Mouse (Mus musculus): ENCODE results near the gene Gm6993. TPM values are rescaled to one million over a fixed set of nuclear protein-coding genes. Genes with fewer than 3 reads are reported as not detected.
A peak's percentile ranks its signal among the peaks of the same experiment; 100 is the strongest.

The Gm6993 gene
- polyA plus RNA-seq, 1 experiment from 2014 or later = not detected

DNA sequence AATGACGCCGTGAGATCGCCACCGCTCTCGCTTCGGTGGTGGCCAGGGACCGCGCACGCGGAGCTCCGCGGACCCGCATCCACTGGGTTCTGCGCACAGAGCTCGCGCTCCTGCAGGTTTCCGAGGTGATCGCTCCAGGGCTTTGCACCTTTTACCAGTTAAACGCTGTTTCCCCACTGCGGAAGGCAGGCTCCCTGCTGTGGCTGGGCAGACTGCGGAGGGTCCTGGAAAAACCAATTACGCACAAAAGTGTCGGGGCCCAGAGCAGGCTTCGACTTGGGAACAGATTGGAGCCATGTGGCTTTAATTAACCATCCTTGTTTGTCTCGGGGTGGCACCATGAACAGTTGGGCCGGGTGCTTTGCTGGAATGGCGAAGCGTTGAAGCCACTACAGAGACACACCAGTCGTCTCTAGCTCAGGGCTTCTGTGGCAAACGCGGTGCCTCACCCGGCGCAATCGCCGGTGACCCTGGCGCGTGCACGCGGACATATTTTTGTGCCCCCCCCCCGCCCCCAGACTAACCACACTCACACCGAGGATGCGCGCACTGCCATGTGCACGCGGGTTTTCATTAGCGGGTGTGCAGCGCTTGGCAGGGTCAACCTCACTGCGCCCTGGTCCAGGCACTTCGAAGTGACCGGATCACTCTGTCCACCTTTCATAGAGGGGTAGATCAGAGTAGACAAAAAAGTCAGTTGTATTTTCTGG is 25.3 kb downstream of the Gm6993 start:
- Histone ChIP-seq H3K9ac (peak overlapping the region; percentile 61), H3K36me3 (peaks cover 13% of the 10 kb centered on the region; the same call in 1 of the 2 replicates), H3K27ac (peak overlapping the region; percentile 89), H3K4me3 (peak overlapping the region; percentile 60), H3K9me3 (no peaks in the 10 kb centered on the region), H3K4me1 (peaks cover 54% of the 10 kb centered on the region), H3K27me3 (no peaks in the 10 kb centered on the region), H3K4me2 (peak overlapping the region; percentile 66)
- ATAC-seq (ENCODE audit: borderline replicate concordance, extremely low read depth, low FRiP score, low TSS enrichment) = 0 out of 2 replicates have a peak, but pooled peaks have one; percentile 25
- under 1% methylated on average over 50 of the region's 50 CpGs for WGBS

DNA sequence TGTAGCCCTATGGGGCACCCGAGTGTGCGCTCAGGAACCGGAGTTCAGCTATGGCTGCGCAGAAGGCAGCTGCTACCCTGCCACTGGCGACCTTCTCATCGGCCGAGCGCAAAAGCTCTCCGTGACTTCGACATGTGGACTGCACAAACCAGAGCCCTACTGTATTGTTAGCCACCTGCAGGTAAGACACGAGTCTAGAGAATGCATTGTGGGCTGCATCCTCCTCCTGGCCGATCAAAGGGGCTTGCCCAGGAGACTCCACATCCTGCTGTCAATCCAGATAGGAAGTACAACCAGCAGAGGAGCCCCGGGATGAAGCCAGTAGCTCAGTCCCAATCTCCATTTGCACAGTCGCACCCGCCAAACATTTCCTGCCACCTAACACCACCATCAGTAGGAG is 26.1 kb downstream of the Gm6993 start:
- no peak for ATAC-seq (ENCODE audit: borderline replicate concordance, extremely low read depth, low FRiP score, low TSS enrichment)
- Histone ChIP-seq H3K27me3 (no peaks in the 10 kb centered on the region), H3K27ac (peak overlapping the region; percentile 89; the same call in 1 of the 2 replicates), H3K4me2 (peak overlapping the region; percentile 66), H3K9ac (peak overlapping the region; percentile 61), H3K36me3 (peaks cover 13% of the 10 kb centered on the region; the same call in 1 of the 2 replicates), H3K4me3 (peak overlapping the region; percentile 60), H3K4me1 (peaks cover 62% of the 10 kb centered on the region), H3K9me3 (no peaks in the 10 kb centered on the region)
- WGBS = 6% methylated on average over 15 of the region's 15 CpGs

DNA sequence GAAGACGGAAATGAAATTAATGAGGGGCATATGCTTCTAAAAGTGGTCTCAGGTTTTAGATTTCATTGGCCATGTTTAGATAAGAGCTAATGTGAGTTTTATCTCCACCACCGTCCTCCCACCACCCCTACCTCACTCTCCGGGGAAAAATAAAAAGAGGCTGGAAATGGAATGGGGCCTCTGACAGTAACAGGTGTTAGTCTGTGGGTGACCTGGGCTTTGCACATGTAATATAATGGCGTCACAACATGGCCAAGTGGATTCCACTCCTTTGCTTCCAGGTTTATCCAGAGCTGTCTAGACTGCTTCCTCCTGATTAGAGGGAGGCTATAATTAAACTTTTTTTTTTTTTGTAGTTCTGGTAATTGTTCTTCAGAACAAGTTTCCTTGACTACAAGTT is 26.8 kb downstream of the Gm6993 start:
- WGBS = 25% methylated on average over 4 of the region's 4 CpGs
- Histone ChIP-seq H3K4me2 (peak overlapping the region; percentile 66), H3K4me1 (peaks cover 69% of the 10 kb centered on the region), H3K27ac (no peak overlapping the region), H3K4me3 (peak overlapping the region; percentile 60), H3K36me3 (peaks cover 17% of the 10 kb centered on the region), H3K27me3 (no peaks in the 10 kb centered on the region), H3K9ac (no peak overlapping the region), H3K9me3 (no peaks in the 10 kb centered on the region)
- no peak for ATAC-seq (ENCODE audit: borderline replicate concordance, extremely low read depth, low FRiP score, low TSS enrichment)

DNA sequence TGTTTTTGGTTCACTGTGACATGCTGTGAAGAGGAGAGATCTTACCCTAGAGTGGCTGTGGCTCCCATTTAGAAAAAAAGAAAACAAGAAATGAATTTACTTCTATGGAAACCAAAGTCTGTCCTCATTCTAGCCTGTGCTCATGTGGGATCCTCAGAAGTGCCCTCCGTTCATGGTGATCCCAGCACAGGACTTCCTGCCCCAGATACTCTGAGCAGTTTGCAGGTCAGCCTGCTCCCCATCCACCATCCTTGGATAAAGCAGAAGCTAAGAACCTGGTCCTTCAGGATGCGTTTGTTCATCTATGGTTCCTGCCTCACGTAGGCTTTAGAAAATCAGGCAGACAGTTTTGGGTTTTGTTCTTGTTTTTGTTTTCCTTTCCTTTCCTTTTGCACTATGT is 27.7 kb downstream of the Gm6993 start:
- ATAC-seq (ENCODE audit: borderline replicate concordance, extremely low read depth, low FRiP score, low TSS enrichment) = no peak
- Histone ChIP-seq H3K27me3 (no peaks in the 10 kb centered on the region), H3K4me3 (peak overlapping the region; percentile 60), H3K9ac (no peak overlapping the region; the same call in 1 of the 2 replicates), H3K36me3 (peaks cover 26% of the 10 kb centered on the region), H3K4me1 (peaks cover 73% of the 10 kb centered on the region), H3K9me3 (no peaks in the 10 kb centered on the region), H3K4me2 (peak overlapping the region; percentile 66), H3K27ac (no peak overlapping the region)
- 60% methylated on average over 3 of the region's 3 CpGs for WGBS

DNA sequence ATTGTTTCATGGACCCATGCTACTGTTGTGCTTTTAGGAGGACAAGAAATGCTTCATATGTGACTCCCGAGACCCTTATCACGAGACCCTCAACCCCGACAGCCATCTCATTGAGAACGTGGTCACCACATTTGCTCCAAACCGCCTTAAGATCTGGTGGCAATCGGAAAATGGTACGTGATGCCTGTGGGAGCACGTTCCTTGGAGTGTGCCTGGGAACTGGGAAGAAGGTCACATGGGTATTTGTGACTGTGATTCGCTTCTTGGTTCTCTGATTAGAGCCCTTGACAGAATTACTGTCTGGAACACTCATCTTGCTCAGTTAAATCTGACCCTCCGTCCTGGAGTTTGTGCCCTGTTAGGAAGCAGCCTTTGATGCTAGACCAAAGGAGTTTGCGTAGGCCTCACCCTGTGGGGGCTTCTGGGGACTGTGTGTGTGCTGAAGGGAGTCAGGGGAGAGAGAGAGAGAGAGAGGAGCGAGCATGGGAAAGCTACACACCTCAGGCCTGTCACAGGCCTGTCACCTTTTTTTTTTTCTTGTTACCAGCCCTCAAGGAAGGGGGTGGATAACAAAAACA is 28.5 kb downstream of the Gm6993 start:
- H3K9me3 ChIP-seq = no peaks in the 10 kb centered on the region
- peaks cover 34% of the 10 kb centered on the region for H3K36me3 ChIP-seq
- 0 out of 2 replicates have a peak overlapping the region, but pooled peaks have one; percentile 3 for H3K4me3 ChIP-seq
- peaks cover 68% of the 10 kb centered on the region for H3K4me1 ChIP-seq
- no peaks in the 10 kb centered on the region for H3K27me3 ChIP-seq
- WGBS = 59% methylated on average over 12 of the region's 12 CpGs
- H3K27ac ChIP-seq = peak overlapping the region; percentile 44
- ATAC-seq (ENCODE audit: borderline replicate concordance, extremely low read depth, low FRiP score, low TSS enrichment) = no peak
- no peak overlapping the region for H3K9ac ChIP-seq
- peak overlapping the region; percentile 26; the same call in 1 of the 2 replicates for H3K4me2 ChIP-seq

DNA sequence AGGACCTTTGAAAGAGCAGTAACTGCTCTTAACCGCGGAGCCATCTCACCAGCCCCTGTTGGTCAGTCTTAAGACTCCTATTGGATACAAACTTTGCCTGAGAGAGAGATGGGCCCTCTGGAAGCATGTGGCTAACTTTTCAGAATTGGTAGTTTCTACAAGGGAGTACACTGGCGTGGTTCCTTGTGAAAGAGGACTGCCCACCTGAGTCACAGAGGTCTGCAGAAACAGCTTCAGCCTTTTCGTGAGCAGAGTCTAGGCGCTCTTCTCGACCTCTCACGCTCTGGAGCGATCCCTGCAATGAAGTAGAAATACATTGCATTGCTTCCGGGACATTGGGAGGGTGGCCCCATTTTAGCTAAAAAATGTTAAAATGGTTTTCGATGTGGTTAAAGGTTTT is 29.8 kb downstream of the Gm6993 start:
- peaks cover 45% of the 10 kb centered on the region for H3K36me3 ChIP-seq
- 68% methylated on average over 10 of the region's 10 CpGs for WGBS
- H3K4me3 ChIP-seq = peak overlapping the region; percentile 7; the same call in 1 of the 2 replicates

DNA sequence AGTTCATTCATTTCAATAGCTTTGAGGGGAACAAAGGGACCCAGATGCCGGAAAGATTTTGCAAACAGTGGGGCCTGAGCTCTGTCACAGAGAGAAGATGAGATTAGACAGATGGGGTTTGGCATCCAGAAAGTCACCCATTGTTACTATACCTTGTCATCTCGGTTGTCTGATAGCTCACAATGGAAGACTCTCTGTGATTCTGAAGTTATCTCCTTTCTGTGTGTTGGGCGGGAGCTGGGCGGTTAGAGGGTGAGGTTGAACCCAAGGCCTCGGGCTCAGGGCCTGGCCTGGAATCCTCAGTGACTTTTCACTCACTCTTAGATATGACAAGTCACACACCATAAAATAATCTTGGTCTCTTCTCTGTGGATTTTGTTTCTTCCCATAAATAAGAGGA is 30.2 kb downstream of the Gm6993 start:
- 39% methylated on average over 5 of the region's 5 CpGs for WGBS
- Histone ChIP-seq H3K4me3 (no peak overlapping the region; the same call in 1 of the 2 replicates), H3K27me3 (no peaks in the 10 kb centered on the region), H3K9me3 (no peaks in the 10 kb centered on the region), H3K4me2 (peak overlapping the region; percentile 35), H3K4me1 (peaks cover 70% of the 10 kb centered on the region), H3K9ac (no peak overlapping the region), H3K36me3 (peaks cover 50% of the 10 kb centered on the region), H3K27ac (peak overlapping the region; percentile 86)
- no peak for ATAC-seq (ENCODE audit: borderline replicate concordance, extremely low read depth, low FRiP score, low TSS enrichment)

More for the DNA sequence above, 29.8 kb downstream of the Gm6993 start:
- Histone ChIP-seq H3K9me3 (no peaks in the 10 kb centered on the region), H3K4me1 (peaks cover 66% of the 10 kb centered on the region), H3K27me3 (no peaks in the 10 kb centered on the region), H3K4me2 (peak overlapping the region; percentile 35), H3K27ac (peak overlapping the region; percentile 86), H3K9ac (no peak overlapping the region)
- ATAC-seq (ENCODE audit: borderline replicate concordance, extremely low read depth, low FRiP score, low TSS enrichment) = no peak

DNA sequence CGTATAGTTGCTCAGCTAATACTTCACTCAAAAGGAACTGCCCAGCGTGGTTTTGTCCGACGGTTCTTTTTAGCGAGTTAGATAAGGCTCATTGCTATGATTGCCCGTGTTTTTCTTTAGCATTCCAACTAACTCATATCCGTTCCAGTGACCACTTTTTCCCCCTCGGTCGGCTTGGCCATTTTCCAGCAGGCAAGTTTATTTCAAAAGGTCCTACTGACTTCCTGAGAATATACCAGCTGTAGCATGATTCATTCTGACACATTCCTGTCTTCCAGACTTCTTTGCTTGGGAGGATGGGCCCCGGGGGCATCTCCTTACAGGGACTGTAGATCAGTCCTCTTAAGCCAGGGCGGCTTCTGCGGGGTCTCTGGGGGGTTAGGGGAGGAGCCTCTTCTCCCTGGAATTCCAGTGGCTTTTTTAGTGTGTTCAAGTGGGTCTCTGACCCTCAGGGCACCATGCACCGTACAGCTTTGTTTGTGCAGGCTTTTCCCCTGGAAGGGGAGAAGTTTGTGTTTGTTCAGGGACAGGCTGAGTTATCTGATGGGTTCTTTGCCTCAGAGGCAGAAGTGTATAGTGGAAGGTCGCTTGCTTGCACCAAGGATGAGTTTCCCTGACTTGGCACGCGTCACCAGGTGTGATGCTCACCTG is 30.9 kb downstream of the Gm6993 start:
- no peak overlapping the region for H3K9ac ChIP-seq
- 4% methylated on average over 16 of the region's 16 CpGs for WGBS

DNA sequence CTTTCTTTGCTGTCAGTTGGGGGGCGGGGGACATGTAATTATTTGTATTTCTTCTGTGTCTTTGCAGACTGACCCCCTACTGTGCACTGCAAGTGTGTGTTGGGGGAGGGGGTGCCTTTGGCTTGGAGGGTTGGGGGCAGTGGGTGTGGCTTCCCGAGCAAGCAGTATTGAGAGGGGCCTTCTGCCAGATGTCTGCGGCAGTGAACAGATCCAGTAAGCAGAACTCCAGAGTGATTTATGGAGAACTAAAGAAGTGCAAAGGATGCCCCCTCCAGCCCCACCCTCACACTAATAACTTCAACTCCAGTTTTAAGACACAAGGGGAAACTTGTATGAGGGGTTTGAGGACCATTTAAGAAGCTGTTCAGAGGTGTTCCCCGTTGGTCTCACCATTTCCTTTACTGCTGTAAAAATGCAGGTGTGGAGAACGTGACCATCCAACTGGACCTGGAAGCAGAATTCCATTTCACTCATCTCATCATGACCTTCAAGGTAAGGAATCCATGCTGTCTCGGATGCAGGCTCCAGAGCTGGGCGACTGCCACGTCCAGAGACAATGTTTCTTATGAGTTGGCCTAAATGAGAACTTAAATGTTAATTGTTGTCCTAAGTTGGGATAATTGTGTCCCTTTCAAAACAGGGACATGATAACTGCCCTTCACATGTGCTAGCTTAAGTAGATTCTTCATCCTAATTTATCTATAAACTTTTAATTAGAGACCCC is 31.6 kb downstream of the Gm6993 start:
- ATAC-seq (ENCODE audit: borderline replicate concordance, extremely low read depth, low FRiP score, low TSS enrichment) = peak; percentile 57
- H3K9ac ChIP-seq = no peak overlapping the region
- no peaks in the 10 kb centered on the region for H3K9me3 ChIP-seq
- no peaks in the 10 kb centered on the region for H3K27me3 ChIP-seq
- H3K36me3 ChIP-seq = peaks cover 62% of the 10 kb centered on the region
- H3K4me2 ChIP-seq = peak overlapping the region; percentile 35
- H3K4me1 ChIP-seq = peaks cover 64% of the 10 kb centered on the region
- H3K4me3 ChIP-seq = no peak overlapping the region
- 29% methylated on average over 8 of the region's 8 CpGs for WGBS
- H3K27ac ChIP-seq = peak overlapping the region; percentile 86

More for the DNA sequence above, 30.9 kb downstream of the Gm6993 start:
- H3K27me3 ChIP-seq = no peaks in the 10 kb centered on the region
- peaks cover 57% of the 10 kb centered on the region for H3K36me3 ChIP-seq
- peak; percentile 62 for ATAC-seq (ENCODE audit: borderline replicate concordance, extremely low read depth, low FRiP score, low TSS enrichment)
- H3K4me1 ChIP-seq = peaks cover 71% of the 10 kb centered on the region
- H3K4me3 ChIP-seq = no peak overlapping the region
- H3K9me3 ChIP-seq = no peaks in the 10 kb centered on the region
- H3K27ac ChIP-seq = peak overlapping the region; percentile 86
- peak overlapping the region; percentile 35 for H3K4me2 ChIP-seq

DNA sequence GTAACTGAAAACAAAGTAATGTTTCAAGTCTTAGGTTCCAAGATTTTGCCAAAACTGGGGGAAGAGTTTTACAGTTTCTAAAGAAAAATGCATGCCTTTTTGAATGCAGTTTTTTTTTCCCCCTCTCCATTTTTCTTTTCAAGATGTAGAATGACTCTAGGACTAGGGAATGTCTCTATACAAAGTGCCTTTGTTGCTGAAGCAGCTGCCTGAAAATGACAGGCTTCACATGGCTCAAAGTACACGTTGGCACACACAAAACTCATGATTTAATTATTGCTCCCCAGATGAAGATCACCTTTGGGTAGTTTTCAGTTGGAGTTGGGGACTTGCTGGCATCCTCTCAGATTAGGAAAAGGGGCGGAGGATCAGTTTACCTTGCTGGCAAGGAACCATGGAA is 32.3 kb downstream of the Gm6993 start:
- H3K36me3 ChIP-seq = peaks cover 69% of the 10 kb centered on the region

DNA sequence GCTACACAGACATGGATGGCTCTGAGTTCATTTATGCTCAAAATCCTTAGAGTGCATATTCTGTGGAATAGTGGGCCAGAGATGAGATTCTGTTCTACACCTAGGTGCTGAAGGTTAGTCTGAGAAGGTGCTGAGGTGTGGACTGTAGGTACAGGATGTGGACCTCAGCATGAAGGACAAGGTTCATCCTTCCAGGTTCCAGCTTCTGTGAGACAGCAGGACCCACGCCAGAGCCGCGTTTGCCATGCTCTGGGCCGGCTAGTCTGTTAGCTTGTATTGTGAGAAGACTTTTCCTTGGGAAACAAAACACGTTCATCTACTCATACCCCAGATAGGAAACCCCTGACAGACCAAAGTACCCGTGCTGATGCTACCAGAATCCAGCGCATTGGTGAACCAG is 33.1 kb downstream of the Gm6993 start:
- WGBS = 91% methylated on average over 7 of the region's 7 CpGs
- H3K9ac ChIP-seq = no peak overlapping the region
- H3K9me3 ChIP-seq = no peaks in the 10 kb centered on the region
- H3K4me1 ChIP-seq = peaks cover 52% of the 10 kb centered on the region
- no peak for ATAC-seq (ENCODE audit: borderline replicate concordance, extremely low read depth, low FRiP score, low TSS enrichment)
- H3K27me3 ChIP-seq = no peaks in the 10 kb centered on the region
- H3K36me3 ChIP-seq = peaks cover 77% of the 10 kb centered on the region
- no peak overlapping the region for H3K4me2 ChIP-seq
- H3K27ac ChIP-seq = no peak overlapping the region
- no peak overlapping the region for H3K4me3 ChIP-seq

More for the DNA sequence above, 32.3 kb downstream of the Gm6993 start:
- 67% methylated on average over 2 of the region's 2 CpGs for WGBS
- Histone ChIP-seq H3K4me3 (no peak overlapping the region), H3K27me3 (no peaks in the 10 kb centered on the region), H3K4me1 (peaks cover 59% of the 10 kb centered on the region), H3K27ac (no peak overlapping the region), H3K9ac (no peak overlapping the region), H3K4me2 (no peak overlapping the region), H3K9me3 (no peaks in the 10 kb centered on the region)
- ATAC-seq (ENCODE audit: borderline replicate concordance, extremely low read depth, low FRiP score, low TSS enrichment) = no peak

All from lung, embryonic 15.5 days (tissue).